Mouse (Mus musculus) limb, embryonic 10.5 days (tissue): ENCODE measurements around the gene Tuft1. TPM values are rescaled to one million over a fixed set of nuclear protein-coding genes. Genes with fewer than 3 reads are reported as not detected.
"Not testable (repeated sequence)": the region's sequence is repeated elsewhere in the genome, so short reads cannot be mapped to it uniquely, and the experiment has no call there.

Experiments
- DNase-seq: peaks from one replicate; pipeline ENCODE4 v3.0.0-alpha.2; 2017; ENCODE audit warnings: low spot score
- H3K27ac ChIP-seq: fragments of 300-500 bp; sonication (generic); 2 replicates; pipeline ENCODE4 v1.5.1; 2016; ENCODE audit warnings: mild to moderate bottlenecking
- H3K27me3 ChIP-seq: fragments of 300-500 bp; sonication (generic); 2 replicates; pipeline ENCODE4 v1.6.1; 2016; ENCODE audit warnings: low read depth, mild to moderate bottlenecking; ENCODE audit not compliant: poor library complexity, severe bottlenecking
- H3K36me3 ChIP-seq: fragments of 300-500 bp; sonication (generic); 2 replicates; pipeline ENCODE4 v1.6.1; 2016; ENCODE audit warnings: mild to moderate bottlenecking, moderate library complexity
- H3K4me1 ChIP-seq: fragments of 300-500 bp; sonication (generic); 2 replicates; pipeline ENCODE4 v1.6.1; 2016
- H3K4me3 ChIP-seq: fragments of 300-500 bp; sonication (generic); 2 replicates; pipeline ENCODE4 v1.5.1; 2016; ENCODE audit warnings: mild to moderate bottlenecking, moderate library complexity
- H3K9me3 ChIP-seq: fragments of 300-500 bp; sonication (generic); replicated peaks from 2 replicates; pipeline ENCODE4 v1.6.1; 2016; ENCODE audit warnings: mild to moderate bottlenecking
- WGBS: fragments of 180-500 bp; shearing (Covaris S2); methylation state at CpG from one replicate; pipeline ENCODE4 v1.1.7; 2016; 5-methylcytosine and 5-hydroxymethylcytosine counted together
- polyA plus RNA-seq: library from polyadenylated mRNA; unstranded; fragments of >200 nt; fragmentation: Nextera tagmentation; extraction: Ambion mirVana; gene quantifications from 2 replicates; pipeline ENCODE4 v1.2.1, GENCODE M21; 2016

The Tuft1 gene
- 4.1 and 4.5 TPM in 2 replicates for polyA plus RNA-seq

- H3K9me3 ChIP-seq, DNase-seq, H3K4me1 ChIP-seq, H3K27ac ChIP-seq, H3K36me3 ChIP-seq: not testable (repeated sequence)
- peaks cover 20% of the 10 kb centered on the region; the same call in 1 of the 2 replicates for H3K27me3 ChIP-seq
- 0% methylated on average over 22 of the region's 33 CpGs for WGBS
- peak within 1 kb of the TSS; percentile 49 for H3K4me3 ChIP-seq
Measured at GRCm38 (mm10) chr3:94658740-94659095, at the start of gene Tuft1. Gene Tuft1, minus strand, starts transcription at chr3:94658872.

- H3K4me1 ChIP-seq, H3K27ac ChIP-seq, H3K4me3 ChIP-seq, H3K9me3 ChIP-seq, DNase-seq, H3K27me3 ChIP-seq, H3K36me3 ChIP-seq: not testable (repeated sequence)
- 37% methylated on average over 3 of the region's 3 CpGs for WGBS
Measured at GRCm38 (mm10) chr3:94703364-94703763, 44.7 kb upstream of the Tuft1 start.

GRCm38 (mm10) chr3:94702856-94703255, 44.2 kb upstream of the Tuft1 start:
- Histone ChIP-seq H3K4me1 (no peaks in the 10 kb centered on the region), H3K27me3 (no peaks in the 10 kb centered on the region), H3K9me3 (no peaks in the 10 kb centered on the region), H3K36me3 (no peaks in the 10 kb centered on the region), H3K27ac (no peak overlapping the region), H3K4me3 (no peak overlapping the region)
- whole genome bisulfite sequencing = 86% methylated on average over 3 of the region's 3 CpGs
- DNase-seq = no peak

GRCm38 (mm10) chr3:94702163-94702810, 43.6 kb upstream of the Tuft1 start:
- H3K27me3 ChIP-seq, H3K4me3 ChIP-seq, DNase-seq, H3K36me3 ChIP-seq, H3K27ac ChIP-seq, H3K9me3 ChIP-seq, H3K4me1 ChIP-seq: not testable (repeated sequence)
- WGBS = 84% methylated on average over 7 of the region's 7 CpGs

- not testable (repeated sequence) for DNase-seq, H3K9me3 ChIP-seq, H3K36me3 ChIP-seq, H3K4me3 ChIP-seq, H3K27me3 ChIP-seq, H3K27ac ChIP-seq
- peaks cover 14% of the 10 kb centered on the region for H3K4me1 ChIP-seq
- WGBS = 93% methylated on average over 4 of the region's 4 CpGs
Measured at GRCm38 (mm10) chr3:94696257-94696656, 37.6 kb upstream of the Tuft1 start.

GRCm38 (mm10) chr3:94695591-94695990, 36.9 kb upstream of the Tuft1 start:
- peaks cover 14% of the 10 kb centered on the region for H3K4me1 ChIP-seq
- not testable (repeated sequence) for H3K9me3 ChIP-seq, H3K27me3 ChIP-seq, DNase-seq, H3K27ac ChIP-seq, H3K36me3 ChIP-seq, H3K4me3 ChIP-seq
- 90% methylated on average over 6 of the region's 6 CpGs for WGBS

- not testable (repeated sequence) for H3K4me3 ChIP-seq, DNase-seq, H3K27me3 ChIP-seq, H3K36me3 ChIP-seq, H3K27ac ChIP-seq, H3K9me3 ChIP-seq
- WGBS = 51% methylated on average over 5 of the region's 8 CpGs
- peaks cover 14% of the 10 kb centered on the region for H3K4me1 ChIP-seq
Measured at GRCm38 (mm10) chr3:94693874-94694273, 35.2 kb upstream of the Tuft1 start.

- WGBS = 65% methylated on average over 5 of the region's 5 CpGs
- DNase-seq = no peak
Measured at GRCm38 (mm10) chr3:94693329-94693825, 34.7 kb upstream of the Tuft1 start, which contains the start of gene Selenbp2. Gene Selenbp2, plus strand, starts transcription at chr3:94693556.

GRCm38 (mm10) chr3:94691694-94692093, 33.0 kb upstream of the Tuft1 start:
- H3K27me3 ChIP-seq, H3K4me3 ChIP-seq, H3K27ac ChIP-seq, DNase-seq, H3K36me3 ChIP-seq, H3K9me3 ChIP-seq: not testable (repeated sequence)
- 92% methylated on average over 4 of the region's 4 CpGs for WGBS
- peaks cover 14% of the 10 kb centered on the region for H3K4me1 ChIP-seq

More at GRCm38 (mm10) chr3:94693329-94693825, 34.7 kb upstream of the Tuft1 start, which contains the start of gene Selenbp2:
- no peaks in the 10 kb centered on the region for H3K36me3 ChIP-seq
- no peak within 1 kb of the TSS for H3K4me3 ChIP-seq
- peaks cover 14% of the 10 kb centered on the region for H3K4me1 ChIP-seq
- no peaks in the 10 kb centered on the region for H3K9me3 ChIP-seq
- H3K27ac ChIP-seq = no peak within 1 kb of the TSS
- H3K27me3 ChIP-seq = no peaks in the 10 kb centered on the region

GRCm38 (mm10) chr3:94690616-94691247, 32.1 kb upstream of the Tuft1 start:
- DNase-seq = no peak
- Histone ChIP-seq H3K4me1 (peaks cover 14% of the 10 kb centered on the region), H3K27ac (no peak overlapping the region), H3K36me3 (no peaks in the 10 kb centered on the region), H3K4me3 (no peak overlapping the region), H3K27me3 (no peaks in the 10 kb centered on the region), H3K9me3 (no peaks in the 10 kb centered on the region)

GRCm38 (mm10) chr3:94690162-94690561, 31.5 kb upstream of the Tuft1 start:
- not testable (repeated sequence) for H3K9me3 ChIP-seq, H3K36me3 ChIP-seq, H3K27me3 ChIP-seq, H3K4me3 ChIP-seq, DNase-seq, H3K27ac ChIP-seq
- H3K4me1 ChIP-seq = peaks cover 14% of the 10 kb centered on the region
- WGBS = 57% methylated on average over 6 of the region's 6 CpGs

GRCm38 (mm10) chr3:94689195-94689594, 30.5 kb upstream of the Tuft1 start:
- H3K4me3 ChIP-seq = not testable (repeated sequence)

GRCm38 (mm10) chr3:94688698-94689097, 30.0 kb upstream of the Tuft1 start:
- H3K4me3 ChIP-seq, H3K27me3 ChIP-seq, DNase-seq, H3K36me3 ChIP-seq, H3K27ac ChIP-seq, H3K9me3 ChIP-seq: not testable (repeated sequence)
- WGBS = 87% methylated on average over 3 of the region's 3 CpGs
- peaks cover 12% of the 10 kb centered on the region for H3K4me1 ChIP-seq

More at GRCm38 (mm10) chr3:94689195-94689594, 30.5 kb upstream of the Tuft1 start:
- not testable (repeated sequence) for DNase-seq, H3K9me3 ChIP-seq, H3K27ac ChIP-seq, H3K27me3 ChIP-seq, H3K36me3 ChIP-seq
- H3K4me1 ChIP-seq = peaks cover 14% of the 10 kb centered on the region
- 72% methylated on average over 1 of the region's 1 CpGs for WGBS
